Mouse (Mus musculus): Measurements from ENCODE around the gene Acadvl. TPM values are rescaled to one million over a fixed set of nuclear protein-coding genes. Genes with fewer than 3 reads are reported as not detected.

The Acadvl gene
- polyA plus RNA-seq, 1 experiment from 2014 or later = 61.7 TPM

DNA sequence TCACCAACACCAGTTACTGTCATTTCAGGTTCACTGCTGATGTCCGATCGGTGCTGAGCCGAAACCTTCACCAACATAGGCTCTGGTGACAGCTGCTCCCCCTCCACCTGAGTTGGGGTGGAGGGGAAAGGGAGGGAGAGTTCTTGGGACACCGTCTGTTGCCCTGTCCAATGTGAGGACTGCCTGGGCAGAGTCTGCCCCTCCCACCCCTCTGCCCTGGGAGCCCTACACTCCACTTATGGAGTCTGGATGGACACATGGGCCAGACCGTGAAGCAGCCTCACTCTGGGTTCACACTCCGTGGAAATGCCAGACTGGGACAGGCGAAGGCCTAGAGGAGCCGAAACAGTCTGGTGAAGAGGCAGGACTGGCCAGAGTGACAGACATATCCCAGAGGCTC lies 25.3 kb downstream of the Acadvl start:
- no peaks in the 10 kb centered on the region for H3K9me3 ChIP-seq (replicated peaks)
- no peaks in the 10 kb centered on the region for H3K27me3 ChIP-seq (replicated peaks)
- H3K9ac ChIP-seq (replicated peaks) = no peak overlapping the region
- peaks cover 27% of the 10 kb centered on the region for H3K4me1 ChIP-seq
- ATAC-seq (ENCODE audit: low FRiP score) = no peak
- 87% methylated on average over 8 of the region's 8 CpGs for WGBS
- peak overlapping the region; percentile 93; the same call in 1 of the 2 replicates for H3K27ac ChIP-seq (replicated peaks)
- no peak overlapping the region for H3K4me2 ChIP-seq
- peaks cover 65% of the 10 kb centered on the region for H3K36me3 ChIP-seq
- no peak overlapping the region for H3K4me3 ChIP-seq (replicated peaks)

DNA sequence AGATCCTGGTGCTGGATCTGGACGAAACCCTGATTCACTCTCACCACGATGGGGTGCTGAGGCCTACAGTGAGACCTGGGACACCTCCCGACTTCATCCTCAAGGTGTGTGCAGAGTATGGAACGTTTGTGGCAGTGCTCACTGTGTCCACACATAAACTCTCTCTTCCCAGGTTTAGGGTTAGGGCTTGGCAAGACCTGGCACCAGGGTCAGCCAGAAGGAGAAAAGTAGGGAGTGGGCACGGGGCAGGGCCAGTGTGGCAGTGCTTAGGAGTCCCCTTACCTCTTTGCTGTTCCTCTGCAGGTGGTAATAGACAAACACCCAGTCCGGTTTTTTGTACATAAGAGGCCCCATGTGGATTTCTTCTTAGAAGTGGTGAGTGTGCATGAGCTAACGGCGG lies 30.8 kb downstream of the Acadvl start:
- Histone ChIP-seq H3K4me3 (replicated peaks) (no peak overlapping the region), H3K4me2 (no peak overlapping the region), H3K27ac (replicated peaks) (no peak overlapping the region), H3K4me1 (peaks cover 26% of the 10 kb centered on the region), H3K9me3 (replicated peaks) (no peaks in the 10 kb centered on the region), H3K27me3 (replicated peaks) (no peaks in the 10 kb centered on the region), H3K9ac (replicated peaks) (no peak overlapping the region), H3K36me3 (peaks cover 51% of the 10 kb centered on the region)
- no peak for ATAC-seq (ENCODE audit: low FRiP score)
- WGBS = 94% methylated on average over 8 of the region's 8 CpGs

DNA sequence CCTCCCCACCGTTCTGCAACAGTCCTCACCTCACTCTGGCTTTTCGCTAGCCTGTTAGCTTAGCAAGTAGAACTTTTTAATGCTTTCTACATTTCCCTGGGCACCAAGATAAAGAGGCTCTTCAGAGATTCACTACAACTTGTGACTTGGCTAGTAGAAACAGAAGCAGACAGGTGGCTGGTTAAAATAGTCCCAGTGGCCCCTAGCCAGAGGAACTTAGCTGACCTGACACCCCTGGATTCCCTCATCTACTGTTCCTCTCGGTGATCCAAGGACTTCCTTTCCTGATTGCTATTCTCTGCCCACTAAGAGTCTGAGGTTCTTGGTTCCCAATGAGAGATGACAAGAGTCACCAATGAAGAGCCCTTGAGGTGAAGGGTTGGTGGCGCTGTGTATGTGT lies 31.8 kb downstream of the Acadvl start:
- ATAC-seq (ENCODE audit: low FRiP score) = no peak
- WGBS = 92% methylated on average over 4 of the region's 4 CpGs
- peak overlapping the region; percentile 97 for H3K4me3 ChIP-seq (replicated peaks)
- H3K27me3 ChIP-seq (replicated peaks) = no peaks in the 10 kb centered on the region
- H3K9me3 ChIP-seq (replicated peaks) = no peaks in the 10 kb centered on the region
- no peak overlapping the region for H3K9ac ChIP-seq (replicated peaks)
- peak overlapping the region; percentile 90 for H3K4me2 ChIP-seq
- H3K27ac ChIP-seq (replicated peaks) = no peak overlapping the region
- peaks cover 40% of the 10 kb centered on the region for H3K36me3 ChIP-seq
- H3K4me1 ChIP-seq = peaks cover 33% of the 10 kb centered on the region

- peaks cover 35% of the 10 kb centered on the region for H3K36me3 ChIP-seq
- H3K4me2 ChIP-seq = peak overlapping the region; percentile 90
- peaks cover 33% of the 10 kb centered on the region for H3K4me1 ChIP-seq
- peak overlapping the region; percentile 97 for H3K4me3 ChIP-seq (replicated peaks)
- H3K9ac ChIP-seq (replicated peaks) = peak overlapping the region; percentile 99
- 0 out of 2 replicates have a peak overlapping the region, but pooled peaks have one; percentile 13 for H3K27ac ChIP-seq (replicated peaks)
- no peak for ATAC-seq (ENCODE audit: low FRiP score)
- WGBS = 43% methylated on average over 5 of the region's 5 CpGs
- no peaks in the 10 kb centered on the region for H3K9me3 ChIP-seq (replicated peaks)
- no peaks in the 10 kb centered on the region for H3K27me3 ChIP-seq (replicated peaks)
Measured at GRCm38 (mm10) chr11:69982877-69983276, 32.3 kb downstream of the Acadvl start.

- Histone ChIP-seq H3K9ac (replicated peaks) (peak within 1 kb of the TSS; percentile 99), H3K27ac (replicated peaks) (peak within 1 kb of the TSS; percentile 100), H3K4me1 (peaks cover 33% of the 10 kb centered on the region), H3K36me3 (peaks cover 33% of the 10 kb centered on the region), H3K4me2 (peak within 1 kb of the TSS; percentile 90), H3K27me3 (replicated peaks) (no peaks in the 10 kb centered on the region), H3K4me3 (replicated peaks) (peak within 1 kb of the TSS; percentile 97), H3K9me3 (replicated peaks) (no peaks in the 10 kb centered on the region)
- ATAC-seq (ENCODE audit: low FRiP score) = no peak
- 65% methylated on average over 8 of the region's 8 CpGs for WGBS
Measured at GRCm38 (mm10) chr11:69982225-69982624, 33.0 kb downstream of the Acadvl start, which contains the start of gene Elp5. TSS of gene Elp5 (minus strand) at chr11:69982517.

GRCm38 (mm10) chr11:69981141-69981762 lies 34.0 kb downstream of the Acadvl start, which contains the start of gene Ctdnep1:
TSS of gene Ctdnep1 (plus strand) at chr11:69981156.
- Histone ChIP-seq H3K27me3 (replicated peaks) (no peaks in the 10 kb centered on the region), H3K4me1 (peaks cover 33% of the 10 kb centered on the region), H3K4me2 (peak within 1 kb of the TSS; percentile 90), H3K27ac (replicated peaks) (peak within 1 kb of the TSS; percentile 100), H3K9me3 (replicated peaks) (no peaks in the 10 kb centered on the region), H3K9ac (replicated peaks) (peak within 1 kb of the TSS; percentile 99), H3K36me3 (peaks cover 26% of the 10 kb centered on the region), H3K4me3 (replicated peaks) (peak within 1 kb of the TSS; percentile 97)
- ATAC-seq (ENCODE audit: low FRiP score) = peak; percentile 51; the same call in 1 of the 2 replicates
- under 1% methylated on average over 34 of the region's 43 CpGs for WGBS

- peaks cover 33% of the 10 kb centered on the region for H3K4me1 ChIP-seq
- peak overlapping the region; percentile 97 for H3K4me3 ChIP-seq (replicated peaks)
- peaks cover 21% of the 10 kb centered on the region for H3K36me3 ChIP-seq
- H3K27ac ChIP-seq (replicated peaks) = peak overlapping the region; percentile 100
- H3K4me2 ChIP-seq = peak overlapping the region; percentile 90
- peak overlapping the region; percentile 99 for H3K9ac ChIP-seq (replicated peaks)
- peak; percentile 95 for ATAC-seq (ENCODE audit: low FRiP score)
- WGBS = under 1% methylated on average over 37 of the region's 60 CpGs
- H3K27me3 ChIP-seq (replicated peaks) = no peaks in the 10 kb centered on the region
- H3K9me3 ChIP-seq (replicated peaks) = no peaks in the 10 kb centered on the region
Measured at GRCm38 (mm10) chr11:69980196-69981140, 34.7 kb downstream of the Acadvl start.

DNA sequence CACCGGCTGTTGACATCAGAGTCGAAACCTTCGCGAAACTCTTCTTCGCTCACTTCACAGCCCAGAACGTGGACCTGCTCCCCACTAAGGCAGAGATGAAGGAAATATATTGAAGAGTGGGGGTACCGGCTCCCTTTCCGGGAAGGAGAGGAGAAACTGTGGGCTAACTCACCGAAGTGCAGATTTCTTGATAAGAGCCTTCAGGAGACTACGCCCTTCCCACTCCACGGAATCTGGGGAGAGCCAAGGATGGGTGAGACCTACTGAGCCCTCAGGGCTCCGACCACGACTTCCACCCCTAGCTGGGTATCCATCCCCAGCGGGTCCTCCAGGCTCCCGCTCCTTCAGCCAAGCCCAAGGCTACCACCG lies 35.4 kb downstream of the Acadvl start:
- H3K4me1 ChIP-seq = peaks cover 33% of the 10 kb centered on the region
- peak overlapping the region; percentile 97 for H3K4me3 ChIP-seq (replicated peaks)
- no peak for ATAC-seq (ENCODE audit: low FRiP score)
- WGBS = 4% methylated on average over 16 of the region's 16 CpGs
- H3K27me3 ChIP-seq (replicated peaks) = no peaks in the 10 kb centered on the region
- H3K4me2 ChIP-seq = peak overlapping the region; percentile 90
- no peaks in the 10 kb centered on the region for H3K9me3 ChIP-seq (replicated peaks)
- H3K36me3 ChIP-seq = peaks cover 21% of the 10 kb centered on the region
- H3K27ac ChIP-seq (replicated peaks) = peak overlapping the region; percentile 100
- H3K9ac ChIP-seq (replicated peaks) = peak overlapping the region; percentile 84

DNA sequence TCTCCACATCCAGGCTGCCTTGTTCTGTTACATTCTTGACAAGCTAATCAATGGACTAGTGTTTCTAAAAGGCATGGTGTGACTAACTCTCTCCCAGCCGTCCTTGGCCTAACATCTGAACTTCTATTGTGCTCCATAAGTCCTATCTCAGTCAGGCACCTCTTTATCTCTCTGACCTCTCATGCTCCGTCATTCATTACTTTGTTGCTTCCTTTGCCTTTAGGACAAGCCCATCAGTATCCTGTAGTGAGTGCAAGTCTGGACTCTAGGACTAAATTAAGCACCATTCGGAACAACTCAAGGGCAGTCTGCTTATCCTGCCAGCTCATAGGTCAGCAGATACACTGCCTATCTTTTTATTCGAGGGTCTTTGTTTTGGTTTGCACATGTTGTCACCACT lies 38.9 kb downstream of the Acadvl start:
- 88% methylated on average over 4 of the region's 4 CpGs for WGBS
- Histone ChIP-seq H3K9me3 (replicated peaks) (no peaks in the 10 kb centered on the region), H3K4me2 (no peak overlapping the region), H3K9ac (replicated peaks) (no peak overlapping the region), H3K27ac (replicated peaks) (no peak overlapping the region), H3K4me3 (replicated peaks) (no peak overlapping the region), H3K27me3 (replicated peaks) (no peaks in the 10 kb centered on the region), H3K4me1 (peaks cover 9% of the 10 kb centered on the region), H3K36me3 (peaks cover 45% of the 10 kb centered on the region)
- ATAC-seq (ENCODE audit: low FRiP score) = no peak

GRCm38 (mm10) chr11:69974907-69975306 lies 40.3 kb downstream of the Acadvl start:
- no peaks in the 10 kb centered on the region for H3K9me3 ChIP-seq (replicated peaks)
- H3K4me3 ChIP-seq (replicated peaks) = no peak overlapping the region
- peaks cover 53% of the 10 kb centered on the region for H3K36me3 ChIP-seq
- H3K4me2 ChIP-seq = no peak overlapping the region
- H3K9ac ChIP-seq (replicated peaks) = no peak overlapping the region
- no peaks in the 10 kb centered on the region for H3K27me3 ChIP-seq (replicated peaks)
- 100% methylated on average over 2 of the region's 2 CpGs for WGBS
- no peak for ATAC-seq (ENCODE audit: low FRiP score)
- H3K4me1 ChIP-seq = peaks cover 9% of the 10 kb centered on the region
- H3K27ac ChIP-seq (replicated peaks) = no peak overlapping the region

- peaks cover 11% of the 10 kb centered on the region for H3K4me1 ChIP-seq
- no peak overlapping the region for H3K4me2 ChIP-seq
- H3K27me3 ChIP-seq (replicated peaks) = peaks cover 34% of the 10 kb centered on the region
- no peak for ATAC-seq (ENCODE audit: low FRiP score)
- H3K9ac ChIP-seq (replicated peaks) = no peak overlapping the region
- no peak overlapping the region for H3K4me3 ChIP-seq (replicated peaks)
- H3K9me3 ChIP-seq (replicated peaks) = no peaks in the 10 kb centered on the region
- WGBS = 83% methylated on average over 3 of the region's 3 CpGs
- H3K27ac ChIP-seq (replicated peaks) = no peak overlapping the region
- H3K36me3 ChIP-seq = peaks cover 66% of the 10 kb centered on the region
Measured at GRCm38 (mm10) chr11:69970775-69971174, 44.4 kb downstream of the Acadvl start.
